Mouse (Mus musculus) midbrain, embryonic 12.5 days (tissue): ENCODE data around the gene Pou2f2. TPM values are rescaled to one million over a fixed set of nuclear protein-coding genes. Genes with fewer than 3 reads are reported as not detected.

Experiments
- ATAC-seq: fragments of 200-750 bp; cut with Nextera tagmentation; 2 replicates; pipeline ENCODE4 v1.8.0; 2017; ENCODE audit warnings: low read depth, moderate TSS enrichment, moderate library complexity; ENCODE audit not compliant: low FRiP score
- H3K27ac ChIP-seq: fragments of 300-500 bp; sonication (generic); replicated peaks from 2 replicates; pipeline ENCODE4 v1.5.1; 2016; ENCODE audit warnings: mild to moderate bottlenecking
- H3K27me3 ChIP-seq: fragments of 300-500 bp; sonication (generic); 2 replicates; pipeline ENCODE4 v1.6.1; 2016; ENCODE audit warnings: mild to moderate bottlenecking
- H3K36me3 ChIP-seq: fragments of 300-500 bp; sonication (generic); 2 replicates; pipeline ENCODE4 v1.6.1; 2016
- H3K4me1 ChIP-seq: fragments of 300-500 bp; sonication (generic); 2 replicates; pipeline ENCODE4 v1.6.1; 2016
- H3K4me2 ChIP-seq: fragments of 300-500 bp; sonication (generic); replicated peaks from 2 replicates; pipeline ENCODE4 v1.6.1; 2016; ENCODE audit warnings: mild to moderate bottlenecking, moderate library complexity
- H3K4me3 ChIP-seq: fragments of 300-500 bp; sonication (generic); 2 replicates; pipeline ENCODE4 v1.5.1; 2016; ENCODE audit warnings: mild to moderate bottlenecking
- H3K9ac ChIP-seq: fragments of 300-500 bp; sonication (generic); replicated peaks from 2 replicates; pipeline ENCODE4 v1.6.1; 2016; ENCODE audit warnings: mild to moderate bottlenecking, moderate library complexity
- H3K9me3 ChIP-seq: fragments of 300-500 bp; sonication (generic); 2 replicates; pipeline ENCODE4 v1.6.1; 2016; ENCODE audit warnings: mild to moderate bottlenecking
- WGBS: fragments of 180-500 bp; shearing (Covaris S2); methylation state at CpG from one replicate; pipeline ENCODE4 v1.1.7; 2016; 5-methylcytosine and 5-hydroxymethylcytosine counted together
- microRNA-seq: library from miRNA; unstranded; fragments of <30 nt; microRNA quantifications from one replicate; pipeline ENCODE4, GENCODE M21; 2017
- polyA plus RNA-seq: library from polyadenylated mRNA; unstranded; fragments of >200 nt; fragmentation: Nextera tagmentation; extraction: Ambion mirVana; gene quantifications from 2 replicates; pipeline ENCODE4 v1.2.1, GENCODE M21; 2016

The Pou2f2 gene
- polyA plus RNA-seq, 1 experiment from 2014 or later = 44.0 TPM

DNA sequence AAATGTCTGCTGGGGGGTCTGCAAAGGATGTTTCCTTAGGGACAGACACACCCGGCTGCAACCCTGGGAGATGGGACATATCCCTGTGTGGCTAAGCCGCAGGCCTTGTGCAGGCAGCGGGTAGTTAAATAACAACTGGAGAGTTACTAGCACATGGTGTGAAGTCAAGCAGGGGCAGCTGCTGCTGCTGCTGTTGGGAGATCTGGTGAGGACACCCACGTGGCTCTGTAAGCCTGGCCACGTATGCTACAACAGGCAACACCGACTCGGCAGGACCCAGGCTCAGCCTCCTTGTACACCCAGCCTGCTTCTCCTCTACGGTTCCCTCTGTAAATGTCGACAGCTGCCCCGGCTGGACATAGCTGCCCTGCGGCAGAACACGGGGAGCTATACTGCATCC, 137.6 kb downstream of the Pou2f2 start:
- H3K4me1 ChIP-seq = no peaks in the 10 kb centered on the region
- H3K36me3 ChIP-seq = peaks cover 98% of the 10 kb centered on the region
- ATAC-seq = no peak
- H3K27ac ChIP-seq = no peak overlapping the region
- WGBS = 94% methylated on average over 12 of the region's 12 CpGs
- no peaks in the 10 kb centered on the region for H3K9me3 ChIP-seq
- no peak overlapping the region for H3K4me2 ChIP-seq
- no peaks in the 10 kb centered on the region for H3K27me3 ChIP-seq
- H3K9ac ChIP-seq = no peak overlapping the region
- H3K4me3 ChIP-seq = no peak overlapping the region

Small RNA genes lying within 50 kb of the gene (microRNA-seq; reads per million reads assigned to microRNA genes)
- not detected for gene Mir6537
- gene Mir7048 = not detected

Other genes starting within 250 kb of the Pou2f2 start
- gene Gm4881, start 235.2 kb downstream of the Pou2f2 start, polyA plus RNA-seq = 3.6 and 5.9 TPM in 2 replicates
- gene Rabac1, start 207.0 kb downstream of the Pou2f2 start, polyA plus RNA-seq = 111 and 118 TPM in 2 replicates
- gene Atp1a3, start 173.8 kb downstream of the Pou2f2 start, polyA plus RNA-seq = 77.8 and 86.3 TPM in 2 replicates
- 14.9 and 18.1 TPM in 2 replicates for gene Grik5, start 107.4 kb downstream of the Pou2f2 start, polyA plus RNA-seq
- gene Zfp574, start 107.2 kb downstream of the Pou2f2 start, polyA plus RNA-seq = 42.2 and 42.8 TPM in 2 replicates
- 11.7 and 12.2 TPM in 2 replicates for gene Dedd2, start 40.9 kb upstream of the Pou2f2 start, polyA plus RNA-seq
- 2.3 and 2.5 TPM in 2 replicates for gene Zfp526, start 41.7 kb upstream of the Pou2f2 start, polyA plus RNA-seq
- gene Gsk3a, start 58.1 kb upstream of the Pou2f2 start, polyA plus RNA-seq = 17.9 and 19.0 TPM in 2 replicates
- 8.8 and 10.0 TPM in 2 replicates for gene Erf, start 71.0 kb upstream of the Pou2f2 start, polyA plus RNA-seq
- gene Cic, start 88.0 kb upstream of the Pou2f2 start, polyA plus RNA-seq = 39.4 and 40.8 TPM in 2 replicates
- gene Pafah1b3, start 118.3 kb upstream of the Pou2f2 start, polyA plus RNA-seq = 399 and 410 TPM in 2 replicates
- 1.3 and 1.7 TPM in 2 replicates for gene Prr19, start 121.7 kb upstream of the Pou2f2 start, polyA plus RNA-seq
- gene Tmem145, start 126.4 kb upstream of the Pou2f2 start, polyA plus RNA-seq = 20.1 and 21.4 TPM in 2 replicates
- gene Megf8, start 137.4 kb upstream of the Pou2f2 start, polyA plus RNA-seq = 20.8 and 21.3 TPM in 2 replicates
- not detected in 2 replicates for gene Cnfn, start 190.0 kb upstream of the Pou2f2 start, polyA plus RNA-seq
- gene Lipe, start 219.0 kb upstream of the Pou2f2 start, polyA plus RNA-seq = 5.9 and 8.5 TPM in 2 replicates
- gene Cxcl17, start 233.2 kb upstream of the Pou2f2 start, polyA plus RNA-seq = 0.65 and 0.75 TPM in 2 replicates